Mouse (Mus musculus): ENCODE measurements at regions not wholly inside any gene's neighbourhood (a gene's known extent, or its start where the extent isn't known, plus 50 kb on each side); places are given as distances from the start of the nearest gene placed in this dataset.

GRCm38 (mm10) chr15:62712060-62712542 is 1132.9 kb downstream of the Gsdmc2 start:
- TF ChIP-seq CTCF (IDR thresholded peaks at IDR 0.05; ENCODE audit: extremely low read depth, insufficient read depth, insufficient read length, insufficient replicate concordance): no peak
- no peak for TF ChIP-seq POLR2A (IDR thresholded peaks at IDR 0.05; ENCODE audit: low read depth, low read length)

Measured in spleen, adult 2 months (tissue).